In genomic region chr10:115413496-115413895, GRCm38 (mm10) we compare ENCODE assay signal across 22 mouse cellular contexts. TPM values are rescaled to one million over a fixed set of nuclear protein-coding genes. Genes with fewer than 3 reads are reported as not detected.
DNase-seq lines count a peak whose midpoint lies in the region; ATAC-seq and TF ChIP-seq lines count a peak whose summit lies in the region.
"Had no signal": no experiment of that assay in that cellular context is flagged by ENCODE, and none has a peak within 500 bp of the region (broad histone marks: within the 10 kb centered on the region; RNA-seq: fewer than 3 reads in every experiment).

No protein-coding gene starts in this region.

- DNase-seq in CD4-positive, CD25-positive, alpha-beta regulatory T cell, adult 2 months (ENCODE audit: low read depth, low spot score), result peak; percentile 20
- peak; percentile 67 for DNase-seq in CH12.LX (ENCODE audit: extremely low read depth)
- DNase-seq in adrenal gland, adult 18-20 months (ENCODE audit: low spot score in 2 of 2), result no peak
- no peak for DNase-seq in cerebellum, postnatal 25 days
- DNase-seq: adrenal gland, adult 2 months; adrenal gland, postnatal 10 days; adrenal gland, postnatal 25 days; B cell, adult 2 months; cerebellum, adult 11 months; cerebellum, adult 18-20 months; cerebellum, adult 8-10 months; cerebellum, adult 9-11 months; cerebellum, postnatal 36 days; embryo, embryonic 11 days had no signal

- no peaks in the 10 kb centered on the region for H3K27me3 ChIP-seq in CH12.LX (replicated peaks)
- H3K27me3 ChIP-seq: embryonic facial prominence, embryonic 13.5 days; embryonic facial prominence, embryonic 15.5 days; forebrain, embryonic 12.5 days had no signal

- H3K79me2 ChIP-seq in CH12.LX (replicated peaks; ENCODE audit: control insufficient read depth, extremely low read depth, insufficient read depth, poor library complexity, severe bottlenecking), result peaks cover 17% of the 10 kb centered on the region

- no peak for TF ChIP-seq CTCF in CH12.LX (conservative IDR thresholded peaks at IDR 0.05 in 1 of 2, IDR thresholded peaks at IDR 0.05 in 1 of 2; ENCODE audit: low read depth in 2 of 2, low read length in 2 of 2)

- no peak overlapping the region for H3K9ac ChIP-seq in CH12.LX (ENCODE audit: insufficient read depth, low read depth)
- H3K9ac ChIP-seq: embryonic facial prominence, embryonic 13.5 days; embryonic facial prominence, embryonic 15.5 days; forebrain, embryonic 12.5 days had no signal

- dilution Hi-C loops in CH12.LX (cut with MboI; ENCODE audit: extremely low pct_ligation_motif_present, extremely low pct_unique_long_range_greater_than_20kb, low sequenced_read_pairs), result no loop called here

- H3K4me1 ChIP-seq in CH12.LX (ENCODE audit: control insufficient read depth in 1 of 2, insufficient read depth in 2 of 2), result peaks cover 0 to 29% of the 10 kb centered on the region in 2 experiments; a peak in 2 of 4 replicates
- H3K4me1 ChIP-seq: embryonic facial prominence, embryonic 13.5 days; embryonic facial prominence, embryonic 15.5 days; forebrain, embryonic 10.5 days; forebrain, embryonic 12.5 days had no signal

- no peak for TF ChIP-seq RAD21 in CH12.LX (IDR thresholded peaks at IDR 0.05; ENCODE audit: low read depth, low read length)

- in situ Hi-C loops in CH12.LX (cut with MboI; ENCODE audit: low pct_ligation_motif_present, low pct_unique_long_range_greater_than_20kb, low sequenced_read_pairs), result no loop called here

- H3K4me2 ChIP-seq in CH12.LX (ENCODE audit: insufficient read depth, low read depth, poor library complexity, severe bottlenecking), result peak overlapping the region; percentile 36; the same call in 1 of the 2 replicates
- H3K4me2 ChIP-seq: embryonic facial prominence, embryonic 13.5 days; embryonic facial prominence, embryonic 15.5 days; forebrain, embryonic 12.5 days had no signal

- peaks cover 62 to 88% of the 10 kb centered on the region in 2 experiments for H3K36me3 ChIP-seq in CH12.LX (replicated peaks in 1 of 2; ENCODE audit: control insufficient read depth in 1 of 2, insufficient read depth in 1 of 2, low read length in 1 of 2)

- peak; percentile 52 for ATAC-seq in inflammation-experienced regulatory T-cells, adult 6 months
- ATAC-seq: forebrain, embryonic 14.5 days; forebrain, embryonic 16.5 days had no signal

- no peaks in the 10 kb centered on the region for H3K9me3 ChIP-seq in CH12.LX (replicated peaks; ENCODE audit: low read length)
- H3K9me3 ChIP-seq: embryonic facial prominence, embryonic 13.5 days; embryonic facial prominence, embryonic 15.5 days; forebrain, embryonic 10.5 days; forebrain, embryonic 12.5 days had no signal

- H3K27ac ChIP-seq in CH12.LX (ENCODE audit: insufficient read depth, low read depth), result no peak overlapping the region
- H3K27ac ChIP-seq: embryonic facial prominence, embryonic 13.5 days; embryonic facial prominence, embryonic 15.5 days; forebrain, embryonic 10.5 days; forebrain, embryonic 12.5 days had no signal

- no peak overlapping the region for H3K4me3 ChIP-seq in CH12.LX (replicated peaks in 1 of 3; ENCODE audit: low read depth in 2 of 3, low read length in 2 of 3, poor library complexity in 1 of 3)
- H3K4me3 ChIP-seq: embryonic facial prominence, embryonic 13.5 days; embryonic facial prominence, embryonic 15.5 days; erythroblast, embryonic 14.5 days; forebrain, embryonic 10.5 days; forebrain, embryonic 12.5 days had no signal

- TF ChIP-seq EP300 in CH12.LX (IDR thresholded peaks at IDR 0.05; ENCODE audit: low read length), result peak; percentile 72; the same call in 1 of the 2 replicates

- TF ChIP-seq POLR2A in CH12.LX (IDR thresholded peaks at IDR 0.05; ENCODE audit: low read depth, low read length), result no peak

TF ChIP-seq in CH12.LX, 34 proteins besides CTCF, POLR2A, EP300 and RAD21:
- TF ChIP-seq E2F4 (IDR thresholded peaks at IDR 0.05; ENCODE audit: insufficient replicate concordance, low read depth, low read length), result no peak
- peak; percentile 82 for TF ChIP-seq SIN3A (IDR thresholded peaks at IDR 0.05; ENCODE audit: low read length)
- TF ChIP-seq ZNF384 (IDR thresholded peaks at IDR 0.05; ENCODE audit: low read depth, low read length), result peak; percentile 81
- TF ChIP-seq IRF4 (IDR thresholded peaks at IDR 0.05; ENCODE audit: low read depth, low read length), result peak; percentile 35; the same call in 1 of the 2 replicates
- no peak; the same call in 1 of the 2 replicates for TF ChIP-seq MAFK (IDR thresholded peaks at IDR 0.05; ENCODE audit: insufficient replicate concordance, low read length)
- peak; percentile 64 for TF ChIP-seq ETS1 (conservative IDR thresholded peaks at IDR 0.05; ENCODE audit: low read depth, low read length)
- no peak for TF ChIP-seq CHD2 (IDR thresholded peaks at IDR 0.05; ENCODE audit: low read length)

RNA-seq across cellular contexts. Expression of gene Zfc3h1, which starts 28.7 kb away (rescaled TPM):
- 29.8 and 40.7 TPM in 2 replicates for total RNA-seq in CH12.LX (2012; rRNA removed)
- total RNA-seq in CH12.LX (2014; rRNA removed), result 51.7 and 58.3 TPM in 2 replicates
- polyA plus RNA-seq in CH12.LX (2012; ENCODE audit: insufficient read length, low read depth), result 39.2 and 48.7 TPM in 2 replicates
- 10 to 100 TPM; 25.6 to 37.1 (median 33.7) TPM for polyA plus RNA-seq in inflammation-experienced regulatory T-cells, adult 6 months (2017; shearing (Covaris generic))
- 10 to 100 TPM; 34.8 to 41.7 TPM for total RNA-seq in adrenal gland, adult 18-20 months (2021)

RNA-seq across cellular contexts. Expression of gene Thap2, which starts 29.3 kb away (rescaled TPM):
- total RNA-seq in CH12.LX (2012; rRNA removed), result 7.6 and 11.3 TPM in 2 replicates
- total RNA-seq in CH12.LX (2014; rRNA removed), result 6.9 and 7.9 TPM in 2 replicates
- 4.3 and 4.8 TPM in 2 replicates for polyA plus RNA-seq in CH12.LX (2012; ENCODE audit: insufficient read length, low read depth)
- 10 to 100 TPM; 13.6 to 18.7 (median 17.9) TPM for polyA plus RNA-seq in inflammation-experienced regulatory T-cells, adult 6 months (2017; shearing (Covaris generic))
- 10 to 100 TPM; 10.6 to 14.4 TPM for total RNA-seq in adrenal gland, adult 18-20 months (2021)

RNA-seq across cellular contexts. Expression of gene Tmem19, which starts 51.2 kb away (rescaled TPM):
- total RNA-seq in CH12.LX (2012; rRNA removed) (20.9 and 25.7 TPM in 2 replicates), CH12.LX (2014; rRNA removed) (26.0 and 34.3 TPM in 2 replicates)
- polyA plus RNA-seq in CH12.LX (2012; ENCODE audit: insufficient read length, low read depth), result 22.9 and 29.3 TPM in 2 replicates
- polyA plus RNA-seq in inflammation-experienced regulatory T-cells, adult 6 months (2017; shearing (Covaris generic)), result 10 to 100 TPM; 35.8 to 43.5 (median 39.4) TPM
- total RNA-seq in adrenal gland, adult 18-20 months (2021), result 10 to 100 TPM; 27.2 to 37.8 TPM

Comparison
In these comparisons a context has a peak if more than half of its experiments do, and no peak if none do; other contexts are left out.
1. DNase-seq: peak in CD4-positive, CD25-positive, alpha-beta regulatory T cell, adult 2 months (single experiment) and CH12.LX (single experiment); none in adrenal gland, adult 18-20 months (0 of 2) and cerebellum, postnatal 25 days (0 of 2).